Mouse (Mus musculus) myocyte (in vitro differentiated cells): ENCODE measurements at regions not wholly inside any gene's neighbourhood (a gene's known extent, or its start where the extent isn't known, plus 50 kb on each side); places are given as distances from the start of the nearest gene placed in this dataset.

Experiments used
- CEBPB ChIP-seq: IDR thresholded peaks from 2 replicates; pipeline ENCODE4 v1.6.1; 2011; ENCODE audit warnings: mild to moderate bottlenecking, moderate library complexity; ENCODE audit not compliant: poor library complexity, insufficient read depth, severe bottlenecking
- E2F4 ChIP-seq: IDR thresholded peaks from one replicate; pipeline ENCODE4 v1.6.1; 2011; ENCODE audit warnings: mild to moderate bottlenecking, control low read depth, moderate library complexity; ENCODE audit not compliant: insufficient read depth
- MAX ChIP-seq: IDR thresholded peaks from one replicate; pipeline ENCODE4 v1.6.1; 2011; ENCODE audit warnings: low read depth, mild to moderate bottlenecking, control low read depth
- MYOD1 ChIP-seq, 3 experiments: IDR thresholded peaks; one replicate each; pipeline ENCODE4 v1.6.1; 2011; ENCODE audit warnings: control low read depth in 2 of 3, low read depth in 2 of 3, mild to moderate bottlenecking in 2 of 3, moderate library complexity in 1 of 3; ENCODE audit not compliant: insufficient read length in 2 of 3, control insufficient read depth in 1 of 3
- MYOG ChIP-seq, 3 experiments: IDR thresholded peaks; one replicate each; pipeline ENCODE4 v1.6.1; 2011; ENCODE audit warnings: control low read depth in 2 of 3, low read depth in 2 of 3, mild to moderate bottlenecking in 2 of 3; ENCODE audit not compliant: insufficient read length in 2 of 3, control insufficient read depth in 1 of 3, insufficient read depth in 1 of 3
- POLR2A ChIP-seq: IDR thresholded peaks from one replicate; pipeline ENCODE4 v1.6.1; 2011; ENCODE audit warnings: low read depth, mild to moderate bottlenecking, control low read depth, moderate library complexity; ENCODE audit not compliant: insufficient read length
- SRF ChIP-seq: IDR thresholded peaks from one replicate; pipeline ENCODE4 v1.6.1; 2011; ENCODE audit warnings: low read depth; ENCODE audit not compliant: control insufficient read depth, insufficient read length
- TCF12 ChIP-seq: IDR thresholded peaks from one replicate; pipeline ENCODE4 v1.6.1; 2011; ENCODE audit warnings: mild to moderate bottlenecking, control low read depth; ENCODE audit not compliant: poor library complexity, insufficient read depth, severe bottlenecking
- TCF3 ChIP-seq: IDR thresholded peaks from one replicate; pipeline ENCODE4 v1.6.1; 2011; ENCODE audit warnings: low read depth, control low read depth; ENCODE audit not compliant: insufficient read length
- USF1 ChIP-seq: IDR thresholded peaks from one replicate; pipeline ENCODE4 v1.6.1; 2011; ENCODE audit warnings: low read depth, mild to moderate bottlenecking, control low read depth, moderate library complexity

DNA sequence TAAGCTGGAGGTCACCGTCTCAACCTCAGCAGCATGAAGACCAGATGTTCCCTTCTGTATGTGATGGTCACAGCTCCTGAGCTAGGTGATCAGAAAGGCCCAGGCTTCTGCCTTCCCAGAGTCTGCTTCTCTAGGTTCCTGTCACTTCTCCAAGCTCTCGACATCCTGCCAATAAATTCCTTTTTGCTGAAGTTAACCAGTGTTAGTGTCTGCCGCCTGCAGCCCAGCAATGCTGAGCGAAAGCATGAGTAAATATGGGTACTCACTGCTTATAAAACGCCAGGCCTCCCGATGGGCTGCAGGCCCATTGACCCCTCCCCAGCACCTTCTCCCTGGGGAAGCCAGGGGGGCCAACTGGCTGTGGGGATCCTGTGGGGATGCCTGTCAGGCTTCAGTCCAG is 229.4 kb upstream of the Zmiz1 start:
- TF ChIP-seq USF1 (no peak), TCF3 (no peak), MYOD1 (IDR thresholded peaks at IDR 0.05; ENCODE audit: control insufficient read depth in 1 of 3, insufficient read length in 2 of 3, low read depth in 2 of 3) (no peak), E2F4 (no peak), MYOG (IDR thresholded peaks at IDR 0.05; ENCODE audit: control insufficient read depth in 1 of 3, insufficient read depth in 1 of 3, insufficient read length in 2 of 3, low read depth in 2 of 3) (no peak), POLR2A (no peak), MAX (no peak), SRF (no peak), TCF12 (no peak), CEBPB (no peak)
